Mouse (Mus musculus): ENCODE results near the gene Map7d1. TPM values are rescaled to one million over a fixed set of nuclear protein-coding genes. Genes with fewer than 3 reads are reported as not detected.

The Map7d1 gene
- polyA plus RNA-seq, 1 experiment, result 379 TPM

DNA sequence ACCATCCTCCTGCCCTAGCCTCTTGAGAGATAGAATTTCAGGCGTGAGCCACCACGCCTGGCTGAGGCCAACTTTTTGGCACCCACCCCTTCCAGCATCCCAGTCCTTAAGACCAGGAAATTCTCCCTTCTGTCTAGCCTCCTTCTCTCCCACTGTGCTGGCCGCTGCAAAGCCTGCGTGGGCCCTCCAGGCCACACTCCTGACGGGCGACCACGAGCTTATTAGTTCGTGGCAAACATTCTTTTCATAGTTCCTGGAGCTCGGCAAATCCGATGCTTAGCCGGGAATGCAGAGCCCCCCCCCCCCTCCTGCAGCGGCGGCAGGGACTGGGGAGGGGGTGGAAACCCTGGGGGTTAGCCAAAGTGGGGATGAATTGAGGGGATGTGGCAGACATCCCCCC is 35.1 kb upstream of the Map7d1 start:
- peaks cover 5% of the 10 kb centered on the region for H3K4me1 ChIP-seq (ENCODE audit: control insufficient read depth, insufficient read depth, low read length)
- no peak overlapping the region for H3K27ac ChIP-seq (ENCODE audit: insufficient read depth, low read depth, low read length)
- TF ChIP-seq CTCF (IDR thresholded peaks at IDR 0.05; ENCODE audit: insufficient read depth, low read depth, low read length), result no peak
- TF ChIP-seq POLR2A (IDR thresholded peaks at IDR 0.05; ENCODE audit: insufficient read depth, low read depth, low read length), result no peak
- 38% methylated on average over 13 of the region's 13 CpGs for WGBS
- H3K4me3 ChIP-seq (ENCODE audit: insufficient read depth, low read depth, low read length), result no peak overlapping the region

DNA sequence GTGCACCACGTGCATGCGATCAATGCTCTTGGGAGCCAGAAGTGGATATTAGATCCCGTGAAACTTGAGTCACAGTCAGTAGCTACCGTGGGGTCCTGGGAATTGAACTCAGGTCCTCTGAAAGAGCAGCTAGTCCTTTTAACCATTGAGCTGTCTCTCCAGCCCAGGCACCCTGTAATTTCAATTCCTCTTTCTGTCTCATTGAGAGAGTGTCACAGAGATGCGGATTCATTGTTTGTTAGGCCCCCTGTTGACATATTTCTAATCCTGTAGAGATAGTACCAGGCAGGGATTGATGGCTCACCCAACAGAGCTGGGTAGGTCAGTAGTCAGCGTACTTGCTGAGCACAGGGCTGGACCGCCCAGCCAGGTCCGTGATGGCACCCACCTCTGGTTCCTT is 34.2 kb upstream of the Map7d1 start:
- peaks cover 5% of the 10 kb centered on the region for H3K4me1 ChIP-seq (ENCODE audit: control insufficient read depth, insufficient read depth, low read length)
- H3K4me3 ChIP-seq (ENCODE audit: insufficient read depth, low read depth, low read length), result no peak overlapping the region
- no peak for TF ChIP-seq POLR2A (IDR thresholded peaks at IDR 0.05; ENCODE audit: insufficient read depth, low read depth, low read length)
- TF ChIP-seq CTCF (IDR thresholded peaks at IDR 0.05; ENCODE audit: insufficient read depth, low read depth, low read length), result no peak
- H3K27ac ChIP-seq (ENCODE audit: insufficient read depth, low read depth, low read length), result no peak overlapping the region
- 93% methylated on average over 8 of the region's 8 CpGs for WGBS

DNA sequence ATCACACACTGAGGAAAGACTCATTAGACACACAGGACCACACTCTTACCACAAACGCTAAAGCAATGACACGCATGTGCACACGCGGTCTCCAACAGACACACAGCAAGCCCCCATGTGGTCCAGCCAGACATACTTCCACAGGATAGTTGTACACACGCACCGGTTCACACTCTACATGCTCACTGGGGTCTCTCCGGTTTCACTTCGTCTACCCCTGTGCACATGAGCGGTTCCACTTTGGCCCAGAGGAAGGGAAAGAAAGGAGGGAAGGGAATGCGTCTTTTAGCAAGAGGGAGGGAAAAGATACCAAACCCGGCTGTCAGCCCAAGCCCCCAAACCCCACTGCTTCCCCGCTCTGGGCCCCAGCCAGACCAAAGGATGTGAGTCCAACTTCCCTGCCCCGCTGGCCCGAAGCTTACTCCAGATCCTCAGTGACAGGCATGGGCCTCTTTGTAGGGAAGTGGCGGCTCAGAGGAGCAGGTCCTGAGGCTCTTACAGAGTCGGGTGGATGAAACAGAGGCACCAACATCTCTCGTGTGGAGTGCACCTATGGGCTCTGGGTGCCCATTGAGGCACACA is 32.0 kb upstream of the Map7d1 start:
- 47% methylated on average over 17 of the region's 17 CpGs for WGBS
- TF ChIP-seq CTCF (IDR thresholded peaks at IDR 0.05; ENCODE audit: insufficient read depth, low read depth, low read length) (no peak), POLR2A (IDR thresholded peaks at IDR 0.05; ENCODE audit: insufficient read depth, low read depth, low read length) (no peak)
- H3K4me3 ChIP-seq (ENCODE audit: insufficient read depth, low read depth, low read length), result no peak overlapping the region
- no peak overlapping the region for H3K27ac ChIP-seq (ENCODE audit: insufficient read depth, low read depth, low read length)
- peaks cover 5% of the 10 kb centered on the region for H3K4me1 ChIP-seq (ENCODE audit: control insufficient read depth, insufficient read depth, low read length)

DNA sequence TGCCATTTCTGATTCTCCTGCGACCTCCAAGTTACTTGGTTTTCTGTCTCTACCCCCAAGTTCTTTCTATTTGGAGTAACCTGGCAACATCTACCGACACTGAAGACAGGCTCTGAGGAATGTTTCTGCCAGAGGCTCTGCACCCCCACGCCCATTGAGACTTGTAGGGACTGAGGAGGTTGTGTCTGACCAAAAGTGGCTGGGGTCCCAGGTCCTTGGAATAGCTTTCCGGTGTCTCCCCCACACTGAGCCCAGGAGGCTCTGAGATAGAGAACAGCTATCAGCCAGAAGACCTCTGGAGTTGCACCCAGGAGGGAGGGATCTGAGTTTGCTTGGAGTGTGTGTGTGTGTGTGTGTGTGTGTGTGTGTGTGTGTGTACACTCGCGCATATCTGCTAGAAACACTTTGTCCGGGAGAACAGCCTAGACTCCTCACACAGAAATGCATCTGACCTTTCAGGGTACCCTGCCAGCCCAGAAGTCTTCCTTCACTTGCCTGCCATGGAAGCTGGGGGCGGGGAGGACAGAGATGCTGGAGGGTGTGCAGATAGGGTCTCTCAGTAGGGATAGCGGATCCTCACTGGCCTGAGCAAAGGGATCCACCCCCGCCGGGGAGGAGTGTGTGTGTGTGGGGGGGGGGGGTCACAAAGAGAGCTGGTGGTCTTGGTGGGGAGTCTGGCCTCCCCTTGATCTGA is 31.3 kb upstream of the Map7d1 start:
- Histone ChIP-seq H3K4me3 (ENCODE audit: insufficient read depth, low read depth, low read length) (no peak overlapping the region), H3K27ac (ENCODE audit: insufficient read depth, low read depth, low read length) (no peak overlapping the region), H3K4me1 (ENCODE audit: control insufficient read depth, insufficient read depth, low read length) (peaks cover 5% of the 10 kb centered on the region)
- TF ChIP-seq CTCF (IDR thresholded peaks at IDR 0.05; ENCODE audit: insufficient read depth, low read depth, low read length) (no peak), POLR2A (IDR thresholded peaks at IDR 0.05; ENCODE audit: insufficient read depth, low read depth, low read length) (no peak)
- 32% methylated on average over 11 of the region's 11 CpGs for WGBS

DNA sequence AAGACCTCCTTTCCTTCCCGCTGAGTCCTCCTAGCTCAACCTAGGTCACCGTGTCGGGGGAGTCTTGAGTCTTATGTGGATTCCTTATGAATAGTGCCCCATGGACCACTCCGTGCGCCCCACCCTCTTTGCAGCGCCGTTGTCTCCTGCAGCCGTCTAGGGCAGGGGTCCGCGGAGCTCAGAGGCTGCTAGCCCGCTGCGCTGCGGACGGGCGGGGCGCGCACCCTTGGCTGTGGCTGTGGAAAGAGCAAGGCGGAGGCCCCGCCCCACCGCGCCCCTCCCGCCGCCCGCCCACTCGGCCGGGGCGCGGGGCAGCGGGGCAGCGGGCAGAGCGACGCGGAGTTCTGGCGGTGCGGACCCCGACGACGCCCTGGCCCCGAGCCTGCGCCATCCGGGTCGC is 30.3 kb upstream of the Map7d1 start, which contains the start of gene Col8a2:
Col8a2 (plus strand) TSS at position 302 of the 400 bp plus-strand sequence.
- Histone ChIP-seq H3K27ac (ENCODE audit: insufficient read depth, low read depth, low read length) (no peak within 1 kb of the TSS), H3K4me1 (ENCODE audit: control insufficient read depth, insufficient read depth, low read length) (peaks cover 5% of the 10 kb centered on the region), H3K4me3 (ENCODE audit: insufficient read depth, low read depth, low read length) (peak within 1 kb of the TSS; percentile 10)
- TF ChIP-seq CTCF (IDR thresholded peaks at IDR 0.05; ENCODE audit: insufficient read depth, low read depth, low read length) (no peak), POLR2A (IDR thresholded peaks at IDR 0.05; ENCODE audit: insufficient read depth, low read depth, low read length) (no peak)
- WGBS, result 2% methylated on average over 37 of the region's 42 CpGs

DNA sequence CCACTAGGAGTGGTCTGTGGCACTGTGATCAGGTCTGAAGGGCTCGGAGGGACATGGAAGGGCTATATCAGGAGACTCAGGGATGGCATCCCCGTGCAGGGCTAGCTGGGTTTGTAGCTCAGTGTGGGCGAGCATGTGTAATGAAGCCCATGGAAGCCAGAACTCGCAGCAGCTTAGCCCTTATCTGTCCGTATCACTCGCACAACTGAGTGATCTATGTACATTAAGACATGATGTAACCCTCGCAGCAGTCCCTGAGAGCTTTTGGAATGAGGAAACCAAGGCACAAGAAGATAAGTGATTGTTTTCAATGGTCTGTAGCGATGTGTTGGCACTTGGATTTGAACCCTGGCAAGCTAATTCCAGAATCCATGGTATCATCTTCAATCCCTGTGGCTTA is 27.4 kb upstream of the Map7d1 start:
- Histone ChIP-seq H3K4me1 (ENCODE audit: control insufficient read depth, insufficient read depth, low read length) (peaks cover 5% of the 10 kb centered on the region), H3K27ac (ENCODE audit: insufficient read depth, low read depth, low read length) (no peak overlapping the region), H3K4me3 (ENCODE audit: insufficient read depth, low read depth, low read length) (no peak overlapping the region)
- WGBS, result 94% methylated on average over 8 of the region's 8 CpGs
- TF ChIP-seq POLR2A (IDR thresholded peaks at IDR 0.05; ENCODE audit: insufficient read depth, low read depth, low read length) (no peak), CTCF (IDR thresholded peaks at IDR 0.05; ENCODE audit: insufficient read depth, low read depth, low read length) (no peak)

DNA sequence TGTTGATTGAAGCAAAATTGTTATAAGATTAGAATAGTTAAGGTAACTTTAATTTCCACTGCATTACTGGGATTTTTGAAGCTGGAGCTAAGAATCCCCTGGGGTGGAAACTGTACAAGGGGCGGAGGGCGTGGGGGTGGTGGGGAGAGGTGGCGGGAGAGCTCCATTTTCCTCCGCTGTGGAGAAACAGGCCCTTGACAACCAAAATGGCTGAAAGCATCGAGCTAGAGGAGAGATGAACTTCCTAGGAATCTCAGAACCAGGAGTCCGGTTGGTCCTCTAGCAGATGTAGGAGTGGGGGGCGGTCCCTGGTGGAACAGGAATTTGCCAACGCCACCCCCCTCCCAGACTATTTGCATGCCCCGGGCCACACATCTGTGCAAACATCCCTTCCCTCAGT is 25.6 kb upstream of the Map7d1 start:
- no peak for TF ChIP-seq CTCF (IDR thresholded peaks at IDR 0.05; ENCODE audit: insufficient read depth, low read depth, low read length)
- no peak for TF ChIP-seq POLR2A (IDR thresholded peaks at IDR 0.05; ENCODE audit: insufficient read depth, low read depth, low read length)
- 69% methylated on average over 9 of the region's 9 CpGs for WGBS
- Histone ChIP-seq H3K4me1 (ENCODE audit: control insufficient read depth, insufficient read depth, low read length) (peaks cover 7% of the 10 kb centered on the region), H3K27ac (ENCODE audit: insufficient read depth, low read depth, low read length) (no peak overlapping the region), H3K4me3 (ENCODE audit: insufficient read depth, low read depth, low read length) (no peak overlapping the region)

DNA sequence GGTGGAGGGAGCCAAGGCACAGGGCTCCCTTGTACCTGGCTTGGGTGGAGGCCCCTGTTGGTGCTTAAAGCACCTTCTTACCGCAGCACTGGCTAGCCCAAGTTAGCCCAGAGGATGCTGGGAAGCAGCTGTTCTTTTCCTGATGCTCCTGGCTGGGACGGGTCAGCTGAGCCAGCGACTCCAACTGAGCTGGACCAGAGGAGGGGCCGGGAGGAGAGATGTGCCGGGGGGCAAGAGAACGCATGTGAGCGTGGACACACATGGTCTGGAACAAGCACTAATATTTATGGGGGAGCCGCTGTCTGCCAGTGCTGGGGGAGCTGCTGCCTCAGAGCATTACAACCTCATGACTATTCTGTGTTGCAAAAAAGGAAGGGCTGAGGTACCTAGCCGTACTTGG is 22.8 kb upstream of the Map7d1 start:
- 74% methylated on average over 9 of the region's 9 CpGs for WGBS
- Histone ChIP-seq H3K27ac (ENCODE audit: insufficient read depth, low read depth, low read length) (no peak overlapping the region), H3K4me1 (ENCODE audit: control insufficient read depth, insufficient read depth, low read length) (peaks cover 4% of the 10 kb centered on the region; the same call in 1 of the 2 replicates), H3K4me3 (ENCODE audit: insufficient read depth, low read depth, low read length) (no peak overlapping the region)
- TF ChIP-seq CTCF (IDR thresholded peaks at IDR 0.05; ENCODE audit: insufficient read depth, low read depth, low read length) (no peak), POLR2A (IDR thresholded peaks at IDR 0.05; ENCODE audit: insufficient read depth, low read depth, low read length) (no peak)

DNA sequence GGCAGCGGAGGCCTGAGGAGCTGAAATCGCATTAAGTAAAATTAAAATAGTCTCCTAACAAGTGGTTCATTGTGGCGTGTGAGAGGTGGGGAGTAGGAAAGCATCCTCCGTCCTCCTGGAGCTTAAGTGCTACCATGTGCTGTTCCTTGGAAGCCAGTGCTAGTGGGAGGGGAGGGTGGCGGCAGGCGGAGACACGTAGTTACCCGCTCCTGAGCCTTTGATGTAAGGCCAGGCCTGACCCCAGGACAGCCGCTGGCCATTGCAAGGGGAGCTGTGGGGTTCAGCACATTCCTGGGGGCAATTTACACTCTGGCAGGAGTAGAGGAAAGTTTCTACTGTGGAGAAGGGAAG is 22.4 kb upstream of the Map7d1 start:
- peaks cover 4% of the 10 kb centered on the region; the same call in 1 of the 2 replicates for H3K4me1 ChIP-seq (ENCODE audit: control insufficient read depth, insufficient read depth, low read length)
- H3K4me3 ChIP-seq (ENCODE audit: insufficient read depth, low read depth, low read length), result no peak overlapping the region
- no peak overlapping the region for H3K27ac ChIP-seq (ENCODE audit: insufficient read depth, low read depth, low read length)
- 39% methylated on average over 9 of the region's 9 CpGs for WGBS
- no peak for TF ChIP-seq CTCF (IDR thresholded peaks at IDR 0.05; ENCODE audit: insufficient read depth, low read depth, low read length)
- TF ChIP-seq POLR2A (IDR thresholded peaks at IDR 0.05; ENCODE audit: insufficient read depth, low read depth, low read length), result no peak

All from olfactory bulb, adult 2 months (tissue).